Mouse (Mus musculus) CD4-positive helper T cell, adult 2 months (primary cell): ENCODE measurements around the gene Cdk5rap2.

Source experiments
- DNase-seq: peaks from one replicate; pipeline ENCODE4 v3.0.0-alpha.2; 2012; ENCODE audit warnings: low read depth, missing footprints, low spot score

The Cdk5rap2 gene

GRCm38 (mm10) chr4:70262850-70263249 is 147.4 kb downstream of the Cdk5rap2 start:
- DNase-seq: no peak

GRCm38 (mm10) chr4:70261315-70261714 is 148.9 kb downstream of the Cdk5rap2 start:
- DNase-seq: no peak

GRCm38 (mm10) chr4:70260419-70260807 is 149.8 kb downstream of the Cdk5rap2 start:
- no peak for DNase-seq

GRCm38 (mm10) chr4:70259726-70260418 is 150.4 kb downstream of the Cdk5rap2 start:
- no peak for DNase-seq

- DNase-seq: no peak
Measured at GRCm38 (mm10) chr4:70258826-70259225, 151.4 kb downstream of the Cdk5rap2 start.

GRCm38 (mm10) chr4:70258205-70258604 is 152.0 kb downstream of the Cdk5rap2 start:
- no peak for DNase-seq

- no peak for DNase-seq
Measured at GRCm38 (mm10) chr4:70251782-70252181, 158.5 kb downstream of the Cdk5rap2 start.

GRCm38 (mm10) chr4:70245706-70246105 is 164.5 kb downstream of the Cdk5rap2 start:
- DNase-seq: no peak

GRCm38 (mm10) chr4:70243561-70244120 is 166.6 kb downstream of the Cdk5rap2 start:
- DNase-seq: no peak

GRCm38 (mm10) chr4:70239731-70240130 is 170.5 kb downstream of the Cdk5rap2 start:
- DNase-seq: no peak

GRCm38 (mm10) chr4:70238862-70239261 is 171.4 kb downstream of the Cdk5rap2 start:
- DNase-seq: no peak

- DNase-seq: no peak
Measured at GRCm38 (mm10) chr4:70232383-70232782, 177.9 kb downstream of the Cdk5rap2 start.

GRCm38 (mm10) chr4:70229874-70230273 is 180.4 kb downstream of the Cdk5rap2 start:
- no peak for DNase-seq

GRCm38 (mm10) chr4:70228350-70228749 is 181.9 kb downstream of the Cdk5rap2 start:
- no peak for DNase-seq

- no peak for DNase-seq
Measured at GRCm38 (mm10) chr4:70227667-70228066, 182.6 kb downstream of the Cdk5rap2 start.

GRCm38 (mm10) chr4:70224503-70224902 is 185.7 kb downstream of the Cdk5rap2 start:
- DNase-seq: no peak

GRCm38 (mm10) chr4:70221878-70222277 is 188.4 kb downstream of the Cdk5rap2 start:
- no peak for DNase-seq

- DNase-seq: no peak
Measured at GRCm38 (mm10) chr4:70221370-70221769, 188.9 kb downstream of the Cdk5rap2 start.

GRCm38 (mm10) chr4:70220277-70221180 is 189.7 kb downstream of the Cdk5rap2 start:
- DNase-seq: no peak

- no peak for DNase-seq
Measured at GRCm38 (mm10) chr4:70219776-70220175, 190.5 kb downstream of the Cdk5rap2 start.

GRCm38 (mm10) chr4:70185971-70186370 is 224.3 kb downstream of the Cdk5rap2 start:
- no peak for DNase-seq
